Mouse (Mus musculus) ovary, adult 18-20 months (tissue): ENCODE results near the gene Pon2.
"Not testable (repeated sequence)": the region's sequence is repeated elsewhere in the genome, so short reads cannot be mapped to it uniquely, and the experiment has no call there.

Experiments used
- DNase-seq: peaks from one replicate; pipeline ENCODE4 v3.0.0; 2022; ENCODE audit warnings: low spot score, mixed read lengths

The Pon2 gene

DNA sequence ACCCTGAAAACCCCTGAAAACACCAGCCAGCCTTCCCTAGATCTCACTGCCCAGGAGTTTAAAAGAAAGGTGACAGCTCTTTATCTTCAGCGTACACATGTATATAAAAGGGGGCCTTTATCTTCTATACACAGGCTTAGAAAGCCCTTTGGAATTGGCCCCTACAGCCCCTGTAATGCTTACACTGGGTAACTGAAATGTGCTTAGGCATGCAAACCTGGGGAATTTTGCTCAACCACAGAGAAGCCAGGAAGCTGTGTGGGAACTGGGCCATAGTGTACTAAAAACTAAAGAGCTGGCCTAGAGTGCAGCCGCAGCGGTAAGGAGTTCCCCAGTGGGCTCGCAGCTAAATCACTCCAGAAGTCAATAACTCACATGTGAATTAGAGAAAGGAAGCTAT is 6.8 kb downstream of the Pon2 start:
- no peak for DNase-seq

GRCm38 (mm10) chr6:5287919-5288318 is 10.3 kb downstream of the Pon2 start:
- DNase-seq: no peak

DNA sequence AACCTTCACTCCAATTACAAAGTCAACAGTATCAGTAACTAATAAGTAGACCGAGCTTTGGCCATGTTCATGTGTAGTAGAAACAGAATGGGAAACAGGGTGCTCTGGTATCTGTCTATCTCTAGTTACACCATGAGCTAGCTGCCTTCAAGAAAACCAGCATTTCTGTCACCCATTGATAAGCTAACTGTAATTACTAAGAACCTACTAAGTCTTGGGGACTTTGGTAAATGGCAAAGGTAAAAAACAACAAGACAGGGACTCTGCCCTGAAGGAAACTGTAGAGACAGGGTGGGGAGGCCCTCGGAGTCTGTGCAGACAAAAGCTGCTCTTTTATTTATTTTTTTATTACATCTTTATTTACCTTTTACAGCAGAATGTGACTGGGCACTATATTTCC is 10.9 kb downstream of the Pon2 start:
- DNase-seq: no peak

- no peak for DNase-seq
Observed at GRCm38 (mm10) chr6:5282418-5282817, 15.8 kb downstream of the Pon2 start.

- DNase-seq: no peak
Observed at GRCm38 (mm10) chr6:5280576-5281305, 17.5 kb downstream of the Pon2 start.

GRCm38 (mm10) chr6:5277972-5278371 is 20.3 kb downstream of the Pon2 start:
- DNase-seq: no peak

- no peak for DNase-seq
Observed at GRCm38 (mm10) chr6:5269641-5270040, 28.6 kb downstream of the Pon2 start.

- DNase-seq: no peak
Observed at GRCm38 (mm10) chr6:5264793-5265192, 33.5 kb downstream of the Pon2 start.

GRCm38 (mm10) chr6:5263250-5263999 is 34.8 kb downstream of the Pon2 start:
- no peak for DNase-seq

GRCm38 (mm10) chr6:5262322-5263249 is 35.7 kb downstream of the Pon2 start:
- DNase-seq: no peak

DNA sequence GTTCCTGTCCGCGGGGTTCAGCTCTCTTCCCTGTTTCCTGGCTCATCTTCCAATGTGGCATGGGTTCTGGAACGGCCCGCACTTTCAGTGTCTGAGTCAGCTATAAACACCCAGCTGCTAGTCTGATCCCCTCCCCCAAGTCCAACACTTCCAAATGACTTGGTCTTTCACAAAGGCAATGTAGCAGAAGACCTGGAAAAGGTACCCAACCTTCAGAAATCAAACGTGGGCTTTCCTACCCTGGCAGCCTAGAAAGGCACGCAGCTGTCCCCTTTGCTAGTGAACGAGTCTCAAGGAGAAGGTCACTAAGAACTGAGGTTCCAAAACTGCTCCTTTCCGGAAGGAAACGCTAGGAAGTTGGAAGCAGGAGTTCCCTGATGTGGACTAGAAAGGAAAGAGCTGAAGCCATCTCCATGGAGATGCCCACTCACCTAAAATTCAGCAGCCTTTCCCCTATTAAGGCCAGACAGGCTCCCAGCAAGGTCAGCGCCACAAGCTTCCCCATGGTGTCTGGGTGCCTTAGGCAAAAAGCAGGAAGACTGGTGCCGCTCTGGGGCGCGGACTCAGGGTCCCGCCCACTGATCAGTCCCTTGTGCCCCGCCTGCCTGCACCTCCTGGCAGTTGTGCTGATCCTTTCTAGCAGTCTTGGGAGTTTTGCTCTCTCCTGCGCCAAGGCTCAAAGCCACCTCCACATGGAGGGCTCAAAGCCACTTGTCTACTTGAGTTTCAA is 42.4 kb downstream of the Pon2 start, which contains the start of gene Pon3:
Pon3 (minus strand) TSS at position 565 of the 730 bp plus-strand sequence.
- peak; percentile 72 for DNase-seq

GRCm38 (mm10) chr6:5255291-5255690 is 43.0 kb downstream of the Pon2 start:
- no peak for DNase-seq

DNA sequence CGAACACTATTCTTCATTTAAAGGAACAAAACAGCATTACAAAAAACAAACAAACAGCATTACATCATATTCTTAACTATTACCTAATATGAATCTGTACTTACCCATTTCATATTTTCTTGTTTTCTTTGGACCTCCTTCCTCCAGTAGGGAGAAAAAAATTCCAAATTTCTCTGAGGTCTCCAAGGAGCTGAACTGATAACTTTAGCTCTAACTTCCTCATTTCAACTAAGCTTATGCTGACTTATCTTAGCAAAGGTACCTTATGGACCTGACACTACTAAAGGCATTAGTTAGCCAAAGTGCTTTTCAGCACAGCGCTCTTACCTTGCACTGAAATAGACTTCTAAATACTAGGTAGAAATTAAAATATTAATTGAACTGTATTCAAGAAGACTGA is 43.4 kb downstream of the Pon2 start:
- no peak for DNase-seq

DNA sequence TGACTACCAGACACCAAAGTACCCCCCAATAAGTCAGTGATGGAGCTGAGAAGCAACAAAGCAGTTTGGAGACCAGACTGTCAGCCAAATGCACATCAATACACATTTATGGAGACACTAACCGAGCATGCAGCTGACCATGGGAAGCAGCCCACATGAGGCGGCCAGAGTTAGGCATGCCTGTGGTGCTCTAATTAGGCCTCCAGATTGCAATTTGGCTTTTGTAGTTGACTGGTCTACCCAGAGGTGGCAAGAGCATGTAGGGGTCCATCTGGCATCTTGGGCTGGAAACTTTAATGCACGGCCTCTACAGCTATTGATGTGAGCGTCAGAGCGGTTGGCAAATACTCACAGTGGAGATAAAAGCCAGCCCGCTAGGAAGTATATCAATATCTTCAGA is 52.3 kb downstream of the Pon2 start:
- DNase-seq: no peak

DNA sequence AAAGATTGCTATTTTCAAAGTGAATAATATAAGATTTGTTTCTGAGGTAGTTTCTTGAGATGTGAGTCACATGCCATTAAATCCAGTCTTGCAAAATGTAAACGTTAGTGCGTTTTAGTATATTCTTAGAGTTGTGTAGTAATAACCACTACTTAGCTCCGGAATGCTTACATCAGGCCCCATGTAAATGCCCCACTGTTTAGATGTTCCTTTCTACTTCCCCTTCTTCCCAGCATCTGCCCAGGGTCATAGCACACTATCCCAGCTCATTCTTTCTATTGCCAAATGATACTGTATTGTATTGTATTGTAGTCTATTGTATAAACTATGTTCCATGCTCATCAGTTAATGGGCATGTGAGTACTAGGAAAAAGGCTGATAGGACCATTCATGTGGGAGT is 59.5 kb downstream of the Pon2 start:
- no peak for DNase-seq

- no peak for DNase-seq
Observed at GRCm38 (mm10) chr6:5237510-5237909, 60.7 kb downstream of the Pon2 start.

DNA sequence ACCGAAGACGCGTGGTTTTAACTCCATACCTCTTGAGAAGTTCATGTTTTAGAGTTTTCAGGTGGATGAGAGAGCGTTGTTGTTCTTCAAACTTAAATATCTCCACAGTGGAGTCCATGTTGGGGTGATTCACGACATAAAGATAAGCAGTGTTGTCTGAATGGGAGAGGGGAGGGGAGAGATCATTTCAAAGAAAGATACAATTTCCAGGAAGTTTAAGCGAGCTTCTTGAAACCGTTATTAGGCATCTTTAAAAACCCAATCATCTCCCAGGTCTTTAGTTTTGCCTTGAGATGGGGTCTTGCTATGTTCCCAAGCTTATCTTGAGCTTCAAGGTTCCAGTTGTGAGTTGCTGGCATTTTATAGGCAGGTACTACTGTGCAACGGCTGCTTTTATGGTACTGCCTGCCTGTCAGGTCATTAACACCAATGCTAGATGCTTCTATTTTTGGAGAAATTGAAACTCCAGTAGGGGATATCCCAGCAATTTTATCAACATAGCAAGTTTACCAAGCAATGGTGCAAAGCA is 61.3 kb downstream of the Pon2 start:
- no peak for DNase-seq

- no peak for DNase-seq
Observed at GRCm38 (mm10) chr6:5234563-5234962, 63.7 kb downstream of the Pon2 start.

DNA sequence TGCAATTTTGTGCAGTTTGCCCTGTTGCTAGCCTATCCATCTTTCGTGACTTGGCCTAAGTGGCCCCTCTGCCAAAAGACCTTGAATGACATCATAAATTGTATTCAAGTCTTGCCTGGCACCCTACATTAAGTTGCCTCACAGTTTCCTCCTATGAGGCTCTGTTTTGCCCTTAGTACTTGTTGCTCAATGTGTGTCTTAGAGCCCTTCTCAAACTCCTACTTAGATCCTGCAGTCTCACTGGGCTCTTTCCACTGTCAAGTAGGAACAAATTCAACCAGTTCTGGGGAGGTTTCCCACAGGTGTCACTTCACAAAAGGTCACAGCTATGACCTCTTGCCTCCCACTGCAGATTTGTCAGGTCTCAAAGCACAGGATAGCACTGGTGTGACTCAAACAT is 64.4 kb downstream of the Pon2 start:
- DNase-seq: no peak

DNA sequence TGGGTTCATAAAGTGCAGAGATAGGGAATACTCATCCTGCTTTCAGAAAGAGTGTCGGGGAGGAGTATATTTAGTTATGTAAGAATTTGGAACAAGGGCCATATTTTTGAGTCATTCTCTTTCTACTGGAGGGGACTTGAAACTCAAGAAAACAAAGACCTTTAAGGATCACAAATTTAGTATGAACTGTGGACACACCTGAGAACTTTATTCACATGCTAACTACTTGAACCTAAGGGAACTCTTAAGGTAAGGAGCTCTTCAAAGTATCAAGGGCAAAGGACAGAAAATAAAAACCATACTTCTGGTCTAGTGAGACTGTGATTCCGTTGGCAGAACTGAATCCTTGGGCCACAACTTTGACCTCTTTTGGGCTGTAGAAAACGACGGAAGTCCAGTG is 66.2 kb downstream of the Pon2 start:
- no peak for DNase-seq

DNA sequence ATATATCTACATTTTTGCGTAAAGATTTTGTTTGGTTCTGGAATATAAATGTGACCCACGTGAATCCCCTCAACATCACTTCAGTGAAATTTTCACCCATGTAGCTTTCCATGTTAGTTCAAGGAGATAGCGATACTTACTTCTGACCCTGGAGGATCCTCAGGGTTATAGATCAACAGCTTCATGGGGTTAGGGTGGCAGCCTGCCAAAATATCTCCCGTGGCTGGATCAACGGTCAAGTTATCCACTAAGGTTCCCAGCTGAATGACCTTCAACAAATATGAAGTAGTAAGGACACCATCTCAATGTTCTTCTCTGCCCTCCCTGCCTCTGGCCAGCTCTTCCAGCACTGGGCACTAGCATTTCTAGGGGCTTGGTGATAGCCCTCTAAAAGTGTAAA is 68.0 kb downstream of the Pon2 start:
- DNase-seq: no peak

DNA sequence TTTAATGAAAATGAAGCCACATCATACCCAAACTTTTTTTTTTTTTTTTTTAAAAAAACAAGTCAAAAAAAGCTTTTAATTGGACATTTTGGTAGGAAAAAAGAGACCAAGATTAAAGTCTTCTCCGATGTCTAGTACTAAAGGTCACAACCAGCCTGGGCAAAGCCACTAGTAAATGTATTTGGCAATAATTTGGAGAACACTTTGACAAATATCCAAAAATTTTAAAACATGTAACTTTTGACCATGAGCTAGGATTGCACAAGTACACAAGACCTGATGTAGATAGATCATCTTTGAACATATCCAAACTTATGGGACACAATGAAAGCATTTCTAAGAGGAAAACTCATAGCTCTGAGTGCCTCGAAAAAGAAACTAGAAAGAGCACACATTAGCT is 74.7 kb downstream of the Pon2 start:
- DNase-seq: not testable (repeated sequence)
